Mouse (Mus musculus): ENCODE results near the gene Med12l.
A peak's percentile ranks its signal among the peaks of the same experiment; 100 is the strongest.

The Med12l gene

DNA sequence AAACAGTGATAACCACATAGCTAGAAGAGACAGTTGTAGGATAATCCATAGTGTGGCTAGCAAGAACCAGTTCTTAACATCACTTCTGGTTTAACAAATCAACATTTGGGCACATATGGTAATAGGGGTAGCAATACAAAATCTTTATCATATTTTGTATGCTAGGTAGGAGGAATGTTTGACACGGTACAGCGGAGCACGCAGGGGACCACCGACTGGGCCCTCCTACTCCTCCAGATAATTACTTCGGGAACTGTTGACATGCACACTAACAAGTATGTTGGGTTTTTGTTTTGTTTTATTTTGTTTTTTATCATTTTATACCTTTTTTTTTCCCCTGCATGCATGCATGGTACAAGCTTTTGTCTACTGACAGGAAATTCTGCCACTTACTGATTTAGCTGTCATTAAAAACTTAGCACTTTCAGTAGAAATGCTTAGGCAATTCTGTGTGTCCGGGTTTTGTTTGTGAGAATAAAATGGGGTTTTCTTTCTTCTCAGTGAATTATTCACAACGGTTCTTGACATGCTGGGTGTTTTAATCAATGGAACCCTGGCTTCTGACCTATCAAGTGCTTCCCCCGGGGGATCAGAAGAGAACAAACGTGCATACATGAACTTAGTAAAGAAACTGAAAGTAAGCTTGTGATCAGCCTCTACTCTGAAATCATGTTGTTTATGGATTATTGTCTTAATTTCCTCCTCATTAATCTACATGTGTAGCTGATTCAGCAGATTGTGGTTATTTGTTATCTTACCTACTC lies 256.3 kb downstream of the Med12l start:
- peak; percentile 32 for DNase-seq

- DNase-seq: peak; percentile 44
Observed at GRCm38 (mm10) chr3:59262704-59263103, 257.1 kb downstream of the Med12l start, which contains the start of gene P2ry12. Gene P2ry12, minus strand, starts transcription at chr3:59262871.

GRCm38 (mm10) chr3:59263417-59263816 lies 257.8 kb downstream of the Med12l start:
- no peak for DNase-seq

DNA sequence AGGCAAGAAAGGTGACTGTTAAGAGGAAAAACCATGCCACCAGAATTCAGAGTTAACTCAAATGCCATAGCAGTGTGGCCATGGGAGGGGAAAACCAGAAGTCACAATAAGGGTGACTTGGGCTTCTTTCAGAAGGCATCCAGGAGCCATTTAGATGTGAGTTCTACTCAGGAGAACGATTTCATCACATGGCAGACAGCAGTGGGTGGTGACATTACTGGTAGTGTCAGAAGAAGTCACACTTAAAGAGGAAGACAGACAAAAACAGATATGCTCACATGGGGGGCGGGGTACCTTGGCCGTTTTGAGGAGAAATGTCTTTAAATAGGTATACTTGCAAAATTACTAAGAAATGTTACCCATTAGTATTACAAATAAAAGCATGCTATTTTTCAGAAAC lies 258.4 kb downstream of the Med12l start:
- no peak for DNase-seq

DNA sequence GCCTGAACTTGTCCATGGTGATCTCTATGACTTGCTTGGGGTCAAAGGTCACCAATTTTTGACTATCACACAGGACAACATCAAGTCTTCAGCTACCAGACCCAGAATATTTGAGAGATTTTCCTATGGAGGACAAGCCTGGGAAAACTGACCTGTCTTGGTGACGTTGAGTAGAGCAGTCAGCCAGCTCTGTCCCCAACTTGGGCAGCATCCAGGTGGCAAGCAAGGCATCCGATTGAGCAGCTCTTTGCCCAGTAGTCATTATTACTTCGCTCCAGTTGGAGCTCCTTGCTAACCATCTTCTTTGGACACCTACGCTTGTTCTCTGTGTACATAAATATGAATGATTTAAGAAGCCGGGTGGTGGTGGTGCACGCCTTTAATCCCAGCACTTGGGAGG lies 265.2 kb downstream of the Med12l start:
- DNase-seq: no peak

DNA sequence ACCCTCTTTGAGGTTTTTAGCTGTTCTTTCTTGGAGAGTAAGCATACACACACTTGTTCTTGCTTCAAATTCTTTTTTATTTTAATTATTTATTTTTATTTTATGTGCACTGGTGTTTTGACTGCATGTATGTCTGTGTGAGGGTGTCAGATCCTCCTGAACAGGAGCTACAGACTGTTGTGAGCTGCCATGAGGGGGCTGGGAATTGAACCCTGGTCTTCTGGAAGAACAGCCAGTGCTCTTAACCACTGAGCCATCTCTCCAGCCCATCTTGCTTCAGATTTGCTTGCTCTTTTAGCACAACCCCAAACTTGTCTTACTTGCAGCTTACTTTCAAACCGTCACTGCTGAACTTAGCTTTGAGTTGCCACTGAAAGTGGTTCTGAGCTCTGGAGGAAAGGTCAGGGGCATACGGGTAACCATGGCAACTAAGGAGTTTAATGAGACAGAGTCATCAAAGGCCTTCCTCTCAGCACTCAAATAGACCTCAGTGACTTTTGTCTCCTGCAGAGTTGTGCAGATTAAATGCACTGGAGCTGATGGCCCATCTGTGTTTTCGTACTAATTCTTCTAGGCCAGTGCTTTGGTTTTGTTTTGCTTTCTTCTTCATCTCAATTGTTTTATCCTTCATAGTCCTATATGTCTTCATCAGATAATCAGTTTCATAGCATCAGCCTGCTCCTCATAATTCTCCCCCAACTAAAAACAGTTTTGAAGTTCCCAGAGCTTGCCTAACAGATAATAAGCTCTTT lies 272.1 kb downstream of the Med12l start:
- DNase-seq: peak; percentile 75

DNA sequence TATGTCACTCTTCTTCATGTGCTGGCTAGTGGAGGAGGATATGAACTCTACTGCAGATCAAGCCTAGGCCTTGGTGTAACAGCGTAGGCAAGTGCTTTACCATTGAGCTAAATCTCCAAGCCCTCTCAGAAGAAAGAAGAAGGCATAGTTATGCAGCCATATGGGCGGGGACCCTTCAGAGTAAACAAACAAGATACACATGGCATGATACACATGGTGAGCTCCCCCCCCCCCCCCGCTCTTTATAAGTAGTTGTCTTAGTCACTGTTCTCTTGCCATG lies 272.6 kb downstream of the Med12l start:
- no peak for DNase-seq

DNA sequence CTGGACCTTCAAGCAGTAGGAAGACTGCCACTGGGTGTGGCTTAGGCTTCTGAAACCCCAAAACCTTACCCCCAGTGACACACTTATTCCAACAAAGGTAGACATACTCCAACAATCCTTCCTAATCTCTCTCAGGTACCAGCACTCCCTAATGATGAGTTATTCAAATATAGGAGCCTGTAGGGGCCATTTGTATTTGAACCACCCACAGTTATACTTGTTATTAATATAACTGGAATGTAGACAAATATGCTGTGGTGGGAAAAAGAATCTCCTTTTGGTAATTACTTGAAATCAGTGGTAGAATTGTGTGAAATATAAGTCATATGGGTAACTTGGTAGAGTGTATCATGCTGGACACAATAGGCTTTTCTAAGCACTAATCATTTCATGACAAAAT lies 273.0 kb downstream of the Med12l start:
- no peak for DNase-seq

DNA sequence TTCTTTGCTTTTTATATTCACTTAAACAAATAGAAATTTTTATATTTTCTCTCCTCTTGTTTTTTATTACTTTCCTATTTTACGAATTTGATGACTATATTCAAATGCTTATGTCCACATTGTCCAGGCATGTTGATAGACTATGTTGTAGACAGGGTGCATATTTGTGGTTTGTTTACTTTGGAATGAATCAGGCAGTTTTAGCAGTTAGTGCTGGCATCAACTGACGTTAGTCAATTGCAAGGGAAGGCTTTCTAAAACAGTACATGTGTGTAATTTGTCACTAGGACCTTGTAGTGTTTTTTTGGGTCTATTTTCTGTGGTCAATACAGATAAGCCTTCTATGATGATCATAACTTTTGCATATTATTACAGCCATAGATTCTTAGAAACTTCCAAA lies 284.9 kb downstream of the Med12l start:
- no peak for DNase-seq

GRCm38 (mm10) chr3:59293437-59294199 lies 288.0 kb downstream of the Med12l start:
- DNase-seq: no peak

DNA sequence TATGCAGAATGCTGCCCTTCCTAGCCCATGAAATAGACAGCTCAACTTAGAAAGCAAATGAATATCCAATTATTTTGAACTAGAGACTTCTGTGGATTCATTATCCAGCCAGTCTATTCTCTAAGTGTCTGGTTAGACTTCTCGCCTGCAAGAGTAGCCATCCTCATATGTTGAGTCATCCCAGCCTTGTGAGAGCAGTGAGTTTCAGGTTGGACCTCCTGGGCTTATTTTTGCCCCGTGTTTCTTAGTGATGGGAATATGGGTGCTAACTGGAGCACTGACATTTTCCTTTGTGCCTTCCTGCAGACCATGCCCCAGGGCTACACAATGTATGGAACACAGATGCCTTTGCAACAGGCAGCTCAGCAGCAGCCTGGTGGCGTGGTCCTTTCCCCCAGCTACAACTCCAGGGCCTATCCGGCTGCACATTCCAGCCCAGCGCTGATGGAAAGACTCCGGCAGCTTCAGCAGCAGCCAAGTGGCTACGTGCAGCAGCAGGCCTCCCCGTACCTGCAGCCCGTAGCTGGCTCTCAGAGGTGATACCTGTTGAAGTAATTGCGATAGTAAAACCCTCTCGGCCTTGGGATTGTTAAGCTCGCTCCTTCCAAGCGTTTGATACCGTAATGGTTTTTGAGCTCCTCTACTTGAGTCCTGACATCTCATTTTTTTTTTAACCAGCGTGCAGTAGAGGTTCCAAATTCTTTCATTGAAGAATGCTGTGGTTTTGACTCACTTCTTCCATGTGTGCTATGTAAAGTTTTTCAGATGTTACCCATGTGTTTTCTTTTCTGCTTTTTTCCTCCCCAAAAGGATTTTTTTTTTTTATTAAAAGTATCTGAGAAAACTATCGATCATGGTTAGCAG lies 290.3 kb downstream of the Med12l start:
- DNase-seq: no peak

GRCm38 (mm10) chr3:59296563-59297130 lies 291.0 kb downstream of the Med12l start:
- DNase-seq: no peak

GRCm38 (mm10) chr3:59297653-59298052 lies 292.0 kb downstream of the Med12l start:
- no peak for DNase-seq

- no peak for DNase-seq
Observed at GRCm38 (mm10) chr3:59304944-59305343, 299.3 kb downstream of the Med12l start.

GRCm38 (mm10) chr3:59305518-59305917 lies 299.9 kb downstream of the Med12l start:
- no peak for DNase-seq

- DNase-seq: no peak
Observed at GRCm38 (mm10) chr3:59312610-59313009, 307.0 kb downstream of the Med12l start.

DNA sequence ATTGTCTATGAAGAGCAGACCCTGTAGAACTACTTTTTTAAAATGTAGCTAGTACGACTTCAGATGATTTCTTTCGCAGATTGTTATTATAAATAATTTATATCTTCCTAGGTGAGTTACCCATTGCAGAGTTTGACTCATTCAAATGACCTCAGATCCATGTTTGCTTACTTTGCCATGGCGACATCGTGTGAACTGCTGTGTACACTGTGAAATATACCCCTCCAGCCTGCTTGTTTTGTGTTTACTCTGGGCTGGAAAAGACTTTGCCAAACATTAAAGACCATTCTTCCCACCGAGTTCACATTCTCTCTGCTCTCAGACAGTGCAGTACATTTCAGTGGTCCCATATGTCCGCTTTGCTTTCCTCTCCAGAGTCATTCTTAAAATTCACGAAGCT lies 310.5 kb downstream of the Med12l start:
- DNase-seq: no peak

DNA sequence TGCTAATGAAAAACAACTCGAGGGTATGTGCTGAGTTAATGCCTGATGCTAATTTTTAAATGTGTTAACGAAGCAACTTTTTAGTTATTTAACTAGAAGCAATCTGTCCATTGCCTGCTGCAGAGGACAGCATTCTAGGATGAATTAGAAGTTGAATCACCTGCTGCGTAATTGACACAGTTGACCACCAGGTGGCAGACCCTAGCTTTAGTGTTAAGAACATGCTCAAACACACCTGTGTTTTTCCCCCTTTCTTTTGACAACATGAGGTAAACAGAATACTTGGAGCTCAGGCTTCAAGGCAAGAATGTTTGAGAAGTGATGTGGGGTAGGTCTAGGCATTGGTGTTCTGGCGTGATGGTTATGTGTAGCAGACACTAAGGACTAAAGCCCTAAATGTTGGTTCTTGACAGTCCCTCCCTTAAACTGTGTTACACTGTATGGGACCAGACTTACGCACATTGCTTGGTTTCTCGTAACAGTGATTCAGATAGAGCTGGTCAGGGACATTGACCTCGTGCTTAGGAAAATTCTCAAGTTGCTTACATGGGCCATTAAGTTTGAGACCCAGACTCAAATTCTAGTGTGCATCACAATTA lies 315.8 kb downstream of the Med12l start:
- DNase-seq: peak; percentile 58

DNA sequence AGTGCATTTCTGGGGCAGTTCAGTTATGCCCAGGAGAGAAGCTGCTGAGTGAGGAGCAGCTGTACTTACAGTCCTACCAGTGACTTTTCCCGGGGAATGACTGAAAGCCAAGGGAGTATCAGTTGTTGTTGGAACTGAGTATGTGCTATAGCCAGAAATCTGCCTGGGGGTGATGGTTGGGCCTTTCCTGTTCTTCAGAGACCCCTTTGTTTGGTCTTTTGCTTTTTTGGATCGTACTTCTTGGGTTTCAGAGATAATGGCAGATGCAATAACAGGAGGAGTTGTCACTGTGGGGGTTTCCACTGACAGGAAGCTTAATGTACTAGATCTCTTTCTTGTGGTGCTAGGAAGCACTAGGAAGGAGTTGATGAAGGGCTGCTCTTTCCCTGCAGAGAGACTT lies 322.9 kb downstream of the Med12l start:
- DNase-seq: no peak

DNA sequence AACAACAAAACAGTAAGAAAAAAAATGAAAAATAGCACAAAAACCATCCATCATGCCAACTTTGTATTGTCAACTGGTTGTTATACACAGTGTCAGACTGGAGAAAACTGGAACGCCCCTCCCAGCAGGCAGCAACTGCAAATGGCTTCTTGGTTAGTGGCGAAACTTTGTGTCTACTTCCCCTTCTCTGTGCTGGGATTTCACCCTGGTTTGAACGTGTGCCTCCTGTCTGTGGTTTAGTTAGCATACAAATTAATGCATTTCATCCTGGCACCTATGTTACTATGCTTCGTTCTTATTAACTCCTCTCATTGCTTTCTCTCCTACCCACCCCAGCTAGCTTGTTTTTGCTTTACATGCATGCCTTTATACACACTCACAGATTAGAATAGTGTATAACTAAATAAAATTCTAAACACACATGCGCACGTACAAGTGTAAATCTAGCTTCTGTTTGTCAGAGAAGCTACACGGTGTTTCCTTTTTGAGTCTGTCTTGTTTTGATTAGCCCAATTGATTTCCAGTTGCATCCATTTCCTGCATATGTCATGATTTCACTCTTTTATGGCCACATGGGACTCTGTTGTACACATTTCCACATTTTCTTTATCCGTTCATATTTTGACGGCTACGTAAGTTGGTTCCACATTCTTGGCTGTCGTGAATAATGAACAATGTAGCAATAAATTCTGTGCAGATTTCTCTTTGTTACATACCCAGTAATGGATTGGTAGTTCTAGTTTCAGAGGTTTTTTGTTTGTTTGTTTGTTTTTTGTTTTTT lies 336.2 kb downstream of the Med12l start:
- no peak for DNase-seq

DNA sequence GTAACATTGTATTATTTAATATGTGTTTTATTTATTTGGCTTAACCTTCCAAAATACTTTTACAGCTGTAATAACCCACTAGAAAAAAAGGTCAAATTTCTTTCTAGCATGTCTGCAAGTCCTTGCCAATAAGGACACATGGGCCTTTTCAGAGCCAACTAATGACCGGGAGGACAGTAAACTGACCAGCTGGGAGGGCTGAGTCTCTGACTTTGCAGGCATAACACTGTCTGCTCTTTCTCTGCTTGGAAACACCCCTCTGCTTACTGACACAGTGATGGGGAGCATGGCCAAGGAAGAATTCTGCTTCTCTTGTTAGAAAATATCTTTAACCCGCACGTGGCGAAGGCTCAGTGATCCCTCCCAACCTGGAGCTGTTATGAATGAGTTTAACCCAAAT lies 337.4 kb downstream of the Med12l start:
- DNase-seq: peak; percentile 10
